ENCODE assay signal across 8 mouse cellular contexts in genomic region chr3:65871188-65871603, GRCm38 (mm10).
A peak's percentile ranks its signal among the peaks of the same experiment; 100 is the strongest.
DNase-seq lines count a peak whose midpoint lies in the region; ATAC-seq and TF ChIP-seq lines count a peak whose summit lies in the region.

No protein-coding gene starts in this region.

- H3K4me1 ChIP-seq in embryonic facial prominence, embryonic 13.5 days, result peaks cover 13% of the 10 kb centered on the region
- no peaks in the 10 kb centered on the region for H3K4me1 ChIP-seq in liver, adult 2 months (ENCODE audit: control insufficient read depth, insufficient read depth, low read length)

- H3K9me3 ChIP-seq in embryonic facial prominence, embryonic 13.5 days, result no peaks in the 10 kb centered on the region

- TF ChIP-seq POLR2A in liver, adult 2 months (IDR thresholded peaks at IDR 0.05; ENCODE audit: extremely low read depth, insufficient read depth, low read length), result no peak

- H3K79me2 ChIP-seq in liver, adult 2 months (ENCODE audit: control insufficient read depth, insufficient read depth, low read length), result no peaks in the 10 kb centered on the region

- H3K36me3 ChIP-seq in embryonic facial prominence, embryonic 13.5 days, result no peaks in the 10 kb centered on the region
- H3K36me3 ChIP-seq in liver, adult 2 months (ENCODE audit: control insufficient read depth, insufficient read depth, low read length), result no peaks in the 10 kb centered on the region

- H3K4me2 ChIP-seq in embryonic facial prominence, embryonic 13.5 days, result 0 out of 2 replicates have a peak overlapping the region, but pooled peaks have one; percentile 25

- peak; percentile 62; the same call in 1 of the 2 replicates for ATAC-seq in embryonic facial prominence, embryonic 13.5 days (ENCODE audit: insufficient number of reproducible peaks, insufficient read depth, low FRiP score, low TSS enrichment, low read depth)

- no peaks in the 10 kb centered on the region for H3K27me3 ChIP-seq in embryonic facial prominence, embryonic 13.5 days
- H3K27me3 ChIP-seq in liver, adult 2 months (ENCODE audit: control insufficient read depth, insufficient read depth, low read length), result no peaks in the 10 kb centered on the region

- TF ChIP-seq CTCF in liver, adult 2 months (IDR thresholded peaks at IDR 0.05; ENCODE audit: low read depth, low read length), result no peak

- H3K9ac ChIP-seq in embryonic facial prominence, embryonic 13.5 days, result peak overlapping the region; percentile 11; the same call in 1 of the 2 replicates
- H3K9ac ChIP-seq in liver, adult 2 months (ENCODE audit: low read depth, low read length), result no peak overlapping the region

- H3K27ac ChIP-seq in embryonic facial prominence, embryonic 13.5 days, result no peak overlapping the region
- no peak overlapping the region for H3K27ac ChIP-seq in liver, adult 2 months (replicated peaks; ENCODE audit: insufficient read depth, low read depth, low read length)

- H3K4me3 ChIP-seq in embryonic facial prominence, embryonic 13.5 days, result no peak overlapping the region
- no peak overlapping the region for H3K4me3 ChIP-seq in liver, adult 2 months (ENCODE audit: insufficient read depth, low read depth, low read length)

- WGBS in embryonic facial prominence, embryonic 13.5 days, result 13% methylated on average over 12 of the region's 12 CpGs
- WGBS in liver, adult 2 months, result 52% methylated on average over 12 of the region's 12 CpGs

- DNase-seq in spleen, postnatal 36 days (ENCODE audit: low spot score in 2 of 2), result peak; percentile 12 to 17
- DNase-seq in spleen, postnatal 14 days (ENCODE audit: low spot score in 2 of 2), result no peak
- DNase-seq in heart, adult 8-10 months (ENCODE audit: low spot score), result peak; percentile 74
- DNase-seq in kidney, adult 11 months, result peak; percentile 83
- DNase-seq in liver, adult 2 months (ENCODE audit: extremely low read depth, low read depth, low spot score), result peak; percentile 31
- peak; percentile 83 for DNase-seq in neural tube, embryonic 10.5 days (ENCODE audit: extremely low spot score, low spot score)
- DNase-seq in yolk sac, embryonic 10.5 days (ENCODE audit: low spot score), result peak; percentile 76

Comparison
In these comparisons a context has a peak if more than half of its experiments do, and no peak if none do; other contexts are left out.
1. DNase-seq: peak in spleen, postnatal 36 days (2 of 2), heart, adult 8-10 months (single experiment), kidney, adult 11 months (single experiment), liver, adult 2 months (single experiment), neural tube, embryonic 10.5 days (single experiment) and yolk sac, embryonic 10.5 days (single experiment); none in spleen, postnatal 14 days (0 of 2).